Mouse (Mus musculus) adrenal gland, postnatal 36 days (tissue): Measurements from ENCODE around the gene Arvcf. TPM values are rescaled to one million over a fixed set of nuclear protein-coding genes. Genes with fewer than 3 reads are reported as not detected.

ENCODE experiments used
- DNase-seq, 2 experiments: peaks; one replicate each; pipeline ENCODE4 v3.0.0; 2021; ENCODE audit warnings: mixed read lengths in 1 of 2
- microRNA-seq: library from miRNA; unstranded; fragments of <30 nt; microRNA quantifications from one replicate; pipeline ENCODE4 v1.2.0, GENCODE M21; 2021
- total RNA-seq, 2 experiments: library from RNA; stranded (reverse); gene quantifications; 2 replicates each; pipeline ENCODE4 v1.2.3; 2021

Arvcf gene
- total RNA-seq, 2 experiments from 2014 or later = 36.4 to 41.2 TPM

DNA sequence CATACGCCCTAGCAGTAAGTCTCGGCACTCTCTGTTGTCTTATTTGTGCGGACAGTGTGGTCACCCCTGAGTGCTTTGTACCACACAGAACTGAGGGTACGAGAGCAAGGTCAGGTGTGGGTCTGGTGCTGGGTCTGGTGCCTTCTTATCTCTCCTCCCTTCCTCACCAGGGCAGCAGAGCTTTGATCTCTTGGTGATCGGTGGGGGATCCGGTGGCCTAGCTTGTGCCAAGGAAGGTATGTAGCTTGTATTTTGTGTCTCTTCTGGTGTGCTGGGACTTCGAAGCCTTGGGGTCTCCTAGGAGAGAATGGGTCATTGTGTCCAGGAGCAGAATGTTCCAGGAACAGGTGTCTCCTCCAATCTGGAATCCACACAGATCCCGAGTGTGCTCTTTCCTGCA lies 81.7 kb downstream of the Arvcf start:
- no peak for DNase-seq

DNA sequence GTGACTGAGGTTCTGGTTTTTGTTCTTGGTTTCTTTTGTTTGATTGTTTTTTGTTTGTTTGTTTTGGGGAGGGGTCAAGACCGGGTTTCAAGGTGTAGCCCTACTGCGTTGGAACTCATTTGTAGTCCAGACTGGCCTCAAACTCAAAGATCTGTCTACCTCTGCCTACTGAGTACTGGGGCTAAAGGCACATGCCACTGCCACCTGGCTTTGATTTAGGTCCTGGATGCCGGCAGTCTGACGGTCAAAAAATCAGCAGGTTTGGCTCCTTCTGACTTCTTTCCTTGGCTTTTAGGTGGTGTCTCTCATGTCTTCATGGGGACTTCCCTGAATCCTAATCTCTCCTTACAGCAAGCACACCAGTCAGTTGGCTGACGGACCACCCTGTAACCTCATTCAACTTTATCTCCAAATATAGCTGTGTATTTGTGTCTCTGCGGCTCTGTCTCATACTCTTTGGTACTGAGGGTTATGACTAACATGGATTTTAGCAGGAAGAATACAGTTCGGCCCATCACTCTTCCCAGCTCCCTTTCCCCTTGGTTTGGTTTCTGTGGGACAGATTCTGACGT lies 82.7 kb downstream of the Arvcf start:
- no peak for DNase-seq

DNA sequence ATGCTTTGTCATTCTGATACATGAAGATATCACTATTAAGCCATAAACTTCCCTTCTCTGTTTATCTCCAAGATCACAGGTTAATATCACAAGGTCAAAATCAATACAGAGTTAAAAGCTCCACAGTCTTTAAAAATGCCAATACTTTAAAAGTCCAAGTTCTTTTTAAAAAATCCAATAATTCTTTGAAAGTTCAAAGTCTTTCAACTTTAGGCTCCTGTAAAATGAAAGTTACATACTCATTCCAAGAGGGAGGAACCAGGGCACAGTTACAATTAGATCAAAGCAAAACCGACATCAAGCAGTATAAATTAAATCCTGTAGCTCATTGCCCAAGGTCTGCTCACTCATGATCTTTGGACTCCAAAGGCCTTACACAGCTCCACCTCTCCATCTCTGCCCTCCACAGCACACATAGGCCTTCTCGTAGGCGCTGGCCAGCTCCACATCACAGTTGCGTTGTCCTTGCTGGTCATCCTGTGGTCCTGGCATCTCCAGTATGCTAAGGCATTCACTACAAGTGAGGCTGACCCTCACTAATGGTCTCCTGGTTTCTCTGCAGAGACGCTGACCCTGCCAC lies 85.4 kb downstream of the Arvcf start:
- peak; percentile 66 to 69 for DNase-seq

GRCm38 (mm10) chr16:18436128-18436527 lies 88.1 kb downstream of the Arvcf start:
- no peak for DNase-seq

DNA sequence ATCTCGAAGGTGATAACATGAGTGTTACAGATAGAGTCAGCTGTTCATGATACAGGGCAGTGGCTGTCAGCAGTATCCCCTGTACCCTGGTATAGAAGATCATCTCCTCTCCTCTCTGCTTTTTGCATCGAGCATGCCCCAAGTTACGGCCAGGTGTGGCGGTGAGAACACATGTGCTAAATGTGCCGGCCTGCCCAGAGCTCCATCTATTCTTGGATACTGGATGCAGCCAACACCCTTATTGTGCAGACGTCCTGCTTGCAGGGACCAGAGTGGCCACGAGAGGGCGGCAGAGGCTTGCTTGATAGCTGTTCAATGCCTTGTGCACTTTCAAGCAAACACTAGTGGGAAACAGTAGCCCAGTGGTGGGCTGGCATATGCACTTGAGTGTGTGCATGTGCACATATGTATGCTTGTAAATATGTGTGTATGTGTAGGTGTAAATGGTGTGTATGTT lies 95.4 kb downstream of the Arvcf start:
- peak; percentile 93 for DNase-seq

- DNase-seq = peak in 1 of 2 experiments; percentile 16
These were observed 99.3 kb downstream of the Arvcf start for GRCm38 (mm10) chr16:18447243-18447642.

DNA sequence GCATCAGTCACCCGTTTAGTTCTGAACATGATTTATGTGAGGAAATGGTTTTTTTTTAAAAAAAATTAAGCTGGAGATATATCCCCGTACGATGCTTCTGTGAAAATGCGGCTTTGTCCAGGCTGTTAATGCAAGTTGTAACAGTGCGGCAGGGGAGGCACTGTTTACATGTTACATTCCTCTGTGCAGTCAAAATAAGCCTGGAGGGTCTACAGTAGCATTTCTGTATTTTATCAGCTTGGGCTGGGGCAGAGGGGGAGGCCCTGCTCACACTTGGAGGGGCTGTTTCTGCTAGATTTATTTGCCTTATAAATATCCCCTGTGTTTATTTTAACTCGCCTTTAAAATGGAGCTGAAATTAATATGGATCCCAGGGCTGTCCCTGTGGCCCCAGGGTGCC lies 100.1 kb downstream of the Arvcf start:
- DNase-seq = no peak

- DNase-seq = no peak
These were observed 101.0 kb downstream of the Arvcf start for GRCm38 (mm10) chr16:18449005-18449404.

DNA sequence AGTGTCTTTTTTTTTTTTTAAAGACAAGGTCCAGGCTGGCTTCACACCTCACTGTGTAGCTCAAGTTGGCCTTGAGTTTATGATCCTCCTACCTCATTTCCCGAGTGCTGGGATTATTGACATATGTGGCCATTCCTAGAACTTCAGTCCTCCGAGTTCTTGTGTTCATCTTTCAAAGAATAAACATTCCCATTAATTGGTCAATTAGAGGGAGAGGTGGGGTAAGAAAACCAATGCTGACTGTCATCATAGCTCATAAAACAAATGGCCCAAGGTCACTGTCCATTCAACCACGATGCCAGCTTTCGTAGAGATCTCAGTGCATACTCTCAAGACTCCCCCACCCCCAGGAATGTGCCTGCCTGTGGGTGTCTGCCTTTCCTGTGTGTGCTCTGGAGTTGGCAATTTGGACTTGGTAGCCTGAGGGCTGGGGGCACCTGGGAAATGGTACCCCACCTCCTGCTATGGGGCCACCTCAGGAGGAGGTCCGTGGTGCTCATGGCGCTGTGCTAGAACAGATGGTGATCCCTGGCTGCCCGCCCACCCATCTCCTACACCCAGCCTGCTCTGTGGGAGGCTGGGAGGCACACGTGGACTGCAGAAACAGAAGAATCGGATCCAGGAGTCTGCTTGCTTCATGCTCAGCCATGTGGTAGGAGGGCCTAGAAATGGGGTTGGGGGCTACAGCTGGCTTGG lies 103.7 kb downstream of the Arvcf start:
- peak; percentile 39 to 66 for DNase-seq

GRCm38 (mm10) chr16:18452361-18452862 lies 104.4 kb downstream of the Arvcf start:
- DNase-seq = no peak

DNA sequence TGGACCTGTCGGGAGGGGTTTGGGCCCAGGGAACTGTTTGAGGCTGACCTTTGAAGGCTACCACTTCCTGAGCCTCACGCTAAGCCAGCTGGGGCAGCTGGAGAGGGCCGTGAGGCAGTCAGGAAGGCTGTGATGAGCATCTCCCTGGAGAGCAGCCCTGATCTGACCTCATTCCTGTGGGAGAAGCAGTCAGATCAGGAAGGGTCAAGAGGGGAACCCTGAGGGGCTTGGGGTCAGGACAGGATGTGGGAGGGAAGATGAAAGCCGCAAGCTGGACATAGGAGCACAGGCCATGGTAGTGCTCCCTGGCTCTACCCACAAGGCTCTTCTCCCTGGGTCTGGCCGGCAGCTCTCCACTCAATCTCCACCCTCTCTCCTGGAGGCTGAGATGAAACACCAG lies 105.9 kb downstream of the Arvcf start:
- DNase-seq = peak in 1 of 2 experiments; percentile 14

DNA sequence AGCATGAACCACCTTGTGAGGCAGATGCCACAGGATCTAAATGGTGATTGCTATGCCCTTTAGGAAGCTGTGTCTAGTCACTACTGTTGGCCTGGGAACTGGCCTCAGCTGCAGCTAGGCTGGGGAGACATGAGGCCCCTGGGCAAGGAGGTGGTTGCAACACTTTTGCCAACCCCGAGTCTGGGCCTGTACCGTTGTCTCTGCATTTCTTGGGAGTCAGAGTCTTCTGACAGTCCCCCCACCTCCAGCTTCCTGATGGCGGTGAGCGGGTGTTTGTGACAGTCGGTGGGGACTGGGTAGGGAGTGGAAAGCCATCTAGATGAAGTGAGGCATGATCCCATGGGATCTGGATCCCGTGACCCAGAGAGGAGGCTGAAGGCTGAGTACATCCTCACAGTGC lies 107.4 kb downstream of the Arvcf start:
- no peak for DNase-seq

Small RNA genes lying within 50 kb of the gene (microRNA-seq; reads per million reads assigned to microRNA genes)
- not detected for gene Gm26219
- gene Mir185 = 1,698 reads per million, percentile 84 among the genes with 10 or more reads in this experiment

Other genes starting within 250 kb of the Arvcf start
- gene Rtn4r, start 220.5 kb upstream of the Arvcf start, total RNA-seq = under 1 TPM in 1 of 2 experiments, not detected in 1; 0.20 TPM
- gene Ccdc188, start 130.3 kb upstream of the Arvcf start, total RNA-seq = not detected
- 10 to 100 TPM; 20.2 to 23.1 TPM for gene Zdhhc8, start 113.0 kb upstream of the Arvcf start, total RNA-seq
- 10 to 100 TPM; 46.5 to 47.1 TPM for gene Trmt2a, start 99.5 kb upstream of the Arvcf start, total RNA-seq
- 100 to 1,000 TPM; 137 to 164 TPM for gene Ranbp1, start 99.5 kb upstream of the Arvcf start, total RNA-seq
- gene Gm49776, start 89.9 kb upstream of the Arvcf start, total RNA-seq = under 1 TPM in 1 of 2 experiments, not detected in 1; 0.86 TPM
- gene Dgcr8, start 58.9 kb upstream of the Arvcf start, total RNA-seq = 10 to 100 TPM; 27.6 to 32.2 TPM
- gene Tango2, start 79 bp upstream of the Arvcf start, total RNA-seq = 10 to 100 TPM; 31.9 to 43.7 TPM
- 10 to 100 TPM; 73.3 to 97.3 TPM for gene Txnrd2, start 78.2 kb downstream of the Arvcf start, total RNA-seq
- 100 to 1,000 TPM; 193 to 249 TPM for gene Comt, start 78.7 kb downstream of the Arvcf start, total RNA-seq
- gene Gnb1l, start 150.5 kb downstream of the Arvcf start, total RNA-seq = 1 to 10 TPM; 4.9 to 5.9 TPM
- gene Rtl10, start 150.7 kb downstream of the Arvcf start, total RNA-seq = 1 to 10 TPM; 4.4 to 5.6 TPM
- gene Tbx1, start 242.5 kb downstream of the Arvcf start, total RNA-seq = under 1 TPM in 1 of 2 experiments, not detected in 1; 0.20 TPM